Mouse (Mus musculus): ENCODE measurements at regions not wholly inside any gene's neighbourhood (a gene's known extent, or its start where the extent isn't known, plus 50 kb on each side); places are given as distances from the start of the nearest gene placed in this dataset.

DNA sequence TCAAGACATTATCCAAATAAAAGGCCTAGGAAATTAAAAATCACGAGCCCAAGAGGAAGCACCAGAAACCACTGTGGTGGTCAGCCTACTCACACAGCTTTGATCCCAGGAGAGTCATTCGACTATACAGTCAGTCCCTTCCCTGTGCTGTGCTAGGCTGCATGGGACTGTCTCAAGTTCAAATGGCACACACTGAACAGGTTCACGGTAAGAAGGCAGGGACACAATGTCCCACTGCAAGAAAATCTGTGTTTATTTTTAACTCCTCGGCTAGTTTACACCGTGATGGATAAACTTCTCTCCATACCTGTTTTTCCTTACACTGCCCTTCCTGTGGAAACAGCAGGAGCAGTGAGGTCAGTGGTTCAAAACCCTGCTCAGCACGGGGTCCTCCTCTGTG is 165.2 kb upstream of the Klf14 start:
- Histone ChIP-seq H3K27ac (replicated peaks) (no peak overlapping the region), H3K27me3 (no peaks in the 10 kb centered on the region), H3K9me3 (replicated peaks) (no peaks in the 10 kb centered on the region), H3K36me3 (replicated peaks) (no peaks in the 10 kb centered on the region), H3K4me3 (replicated peaks) (no peak overlapping the region; the same call in 1 of the 2 replicates), H3K4me1 (replicated peaks) (peaks cover 27% of the 10 kb centered on the region), H3K4me2 (peak overlapping the region; percentile 76), H3K9ac (no peak overlapping the region)
- ATAC-seq (ENCODE audit: insufficient read depth), result no peak
- WGBS (ENCODE audit: insufficient replicate concordance), result 39% methylated on average over 6 of the region's 6 CpGs

DNA sequence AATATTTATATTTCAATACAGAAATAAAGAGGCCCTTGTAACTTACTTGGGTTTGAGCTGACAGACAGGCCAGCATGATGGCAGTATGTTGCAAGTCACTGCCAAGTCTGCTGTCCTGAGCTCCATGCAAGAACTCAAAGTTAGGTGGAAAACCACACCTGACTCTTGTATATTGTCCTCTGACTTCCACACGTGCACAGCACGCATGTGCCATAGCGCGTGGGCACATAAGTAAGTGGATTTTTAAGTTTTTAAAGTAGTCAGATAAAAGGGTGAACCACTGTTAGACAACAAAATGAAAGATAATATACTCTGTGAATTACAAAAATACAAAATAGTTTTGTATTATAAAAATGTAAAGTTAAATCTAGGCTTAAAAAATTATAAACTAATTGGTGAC is 166.0 kb upstream of the Klf14 start:
- Histone ChIP-seq H3K4me2 (peak overlapping the region; percentile 76), H3K27ac (replicated peaks) (no peak overlapping the region; the same call in 1 of the 2 replicates), H3K27me3 (no peaks in the 10 kb centered on the region), H3K9me3 (replicated peaks) (no peaks in the 10 kb centered on the region), H3K4me3 (replicated peaks) (peak overlapping the region; percentile 60; the same call in 1 of the 2 replicates), H3K9ac (no peak overlapping the region), H3K4me1 (replicated peaks) (peaks cover 27% of the 10 kb centered on the region), H3K36me3 (replicated peaks) (no peaks in the 10 kb centered on the region)
- 53% methylated on average over 4 of the region's 4 CpGs for WGBS (ENCODE audit: insufficient replicate concordance)
- no peak for ATAC-seq (ENCODE audit: insufficient read depth)

DNA sequence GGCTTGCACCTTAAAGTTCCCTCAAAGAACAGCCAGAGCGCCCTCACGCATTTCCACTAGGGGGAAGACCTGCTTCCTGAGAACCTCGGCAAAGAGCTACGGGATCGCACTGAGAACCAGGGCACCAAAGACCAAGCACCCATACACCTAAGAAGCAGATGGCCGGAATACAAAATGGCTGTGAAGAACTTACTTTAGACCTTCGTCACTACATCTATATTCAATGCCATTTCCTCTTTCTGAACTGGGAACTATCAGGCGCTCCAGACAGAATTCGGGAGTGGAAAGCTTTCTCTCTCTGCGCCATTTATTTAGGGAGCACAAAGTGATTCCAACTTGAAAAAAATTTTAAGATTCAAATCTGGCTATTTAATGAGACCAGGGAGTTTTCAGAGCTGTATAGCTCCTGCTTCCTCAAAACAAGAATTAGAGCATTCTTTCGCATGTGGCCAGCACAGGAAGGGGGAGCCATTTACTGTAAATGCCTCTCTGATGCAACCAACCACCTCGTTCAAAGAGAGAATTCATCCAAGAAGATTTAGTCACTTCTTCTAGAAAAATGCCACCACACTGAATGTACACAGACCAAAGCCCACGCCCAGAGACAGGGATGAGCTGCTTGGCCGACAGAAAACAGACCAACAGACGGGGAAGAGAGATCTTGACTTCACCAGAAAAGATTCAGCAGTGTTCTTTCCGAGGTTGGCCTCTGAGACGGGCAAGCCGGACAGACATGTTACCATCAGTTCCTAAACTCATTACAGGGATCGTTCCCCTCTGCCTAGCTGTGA is 166.6 kb upstream of the Klf14 start:
- 11% methylated on average over 19 of the region's 19 CpGs for WGBS (ENCODE audit: insufficient replicate concordance)
- Histone ChIP-seq H3K27ac (replicated peaks) (peak overlapping the region; percentile 78), H3K9me3 (replicated peaks) (no peaks in the 10 kb centered on the region), H3K4me3 (replicated peaks) (peak overlapping the region; percentile 60), H3K4me1 (replicated peaks) (peaks cover 27% of the 10 kb centered on the region), H3K27me3 (no peaks in the 10 kb centered on the region), H3K4me2 (peak overlapping the region; percentile 76), H3K36me3 (replicated peaks) (no peaks in the 10 kb centered on the region), H3K9ac (peak overlapping the region; percentile 52)
- ATAC-seq (ENCODE audit: insufficient read depth), result peak; percentile 67

- H3K9ac ChIP-seq, result peak overlapping the region; percentile 52
- peak overlapping the region; percentile 76 for H3K4me2 ChIP-seq
- H3K27ac ChIP-seq (replicated peaks), result peak overlapping the region; percentile 78
- H3K9me3 ChIP-seq (replicated peaks), result no peaks in the 10 kb centered on the region
- WGBS (ENCODE audit: insufficient replicate concordance), result 12% methylated on average over 15 of the region's 15 CpGs
- no peaks in the 10 kb centered on the region for H3K27me3 ChIP-seq
- peaks cover 27% of the 10 kb centered on the region for H3K4me1 ChIP-seq (replicated peaks)
- ATAC-seq (ENCODE audit: insufficient read depth), result peak; percentile 53
- H3K4me3 ChIP-seq (replicated peaks), result peak overlapping the region; percentile 60
- H3K36me3 ChIP-seq (replicated peaks), result no peaks in the 10 kb centered on the region
These were observed 167.4 kb upstream of the Klf14 start for GRCm38 (mm10) chr6:31126131-31126871.

DNA sequence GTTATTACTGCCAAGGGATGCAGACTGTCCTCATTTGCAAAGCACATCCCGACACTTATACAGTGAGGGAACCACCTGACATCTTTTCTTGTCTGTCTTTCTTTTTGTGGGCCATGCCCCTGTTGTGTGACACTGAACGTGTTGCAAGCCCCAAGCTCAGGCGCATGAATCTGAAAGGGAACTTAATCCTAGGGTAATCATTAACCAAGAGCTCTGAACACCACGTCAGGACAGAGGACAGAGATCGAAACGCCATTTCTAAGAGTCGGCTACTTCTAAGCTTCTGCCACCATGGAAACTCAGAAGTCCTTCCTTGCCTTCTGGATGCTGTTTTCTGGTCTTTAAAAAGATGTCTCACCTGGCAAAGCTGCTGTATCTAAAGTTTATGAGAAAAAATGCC is 170.3 kb upstream of the Klf14 start:
- peak; percentile 34; the same call in 1 of the 2 replicates for ATAC-seq (ENCODE audit: insufficient read depth)
- H3K4me3 ChIP-seq (replicated peaks), result no peak overlapping the region
- no peak overlapping the region for H3K4me2 ChIP-seq
- H3K9ac ChIP-seq, result no peak overlapping the region
- H3K9me3 ChIP-seq (replicated peaks), result no peaks in the 10 kb centered on the region
- 71% methylated on average over 7 of the region's 7 CpGs for WGBS (ENCODE audit: insufficient replicate concordance)
- no peaks in the 10 kb centered on the region for H3K36me3 ChIP-seq (replicated peaks)
- peaks cover 17% of the 10 kb centered on the region for H3K4me1 ChIP-seq (replicated peaks)
- no peaks in the 10 kb centered on the region for H3K27me3 ChIP-seq
- 0 out of 2 replicates have a peak overlapping the region, but pooled peaks have one; percentile 35 for H3K27ac ChIP-seq (replicated peaks)

DNA sequence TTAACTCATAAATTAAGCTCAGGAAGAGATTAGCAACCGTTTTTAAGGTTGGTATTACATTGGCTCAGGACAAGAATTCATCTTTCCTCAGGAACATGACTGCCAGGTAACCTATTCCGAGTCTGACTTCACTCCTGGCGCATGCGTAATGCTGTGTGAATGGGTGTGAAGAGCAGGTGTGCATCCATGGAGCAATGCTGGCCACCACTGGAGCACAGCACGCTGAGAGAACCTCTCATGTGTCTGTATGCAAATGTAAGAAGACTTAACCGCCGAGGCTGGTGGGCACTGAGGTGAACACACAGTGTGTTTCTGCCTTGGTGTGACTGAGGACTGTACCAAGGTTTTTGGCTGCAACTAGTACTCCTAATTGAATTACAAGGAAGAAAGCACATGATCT is 171.1 kb upstream of the Klf14 start:
- H3K27ac ChIP-seq (replicated peaks), result no peak overlapping the region
- WGBS (ENCODE audit: insufficient replicate concordance), result 68% methylated on average over 7 of the region's 7 CpGs
- no peak for ATAC-seq (ENCODE audit: insufficient read depth)

GRCm38 (mm10) chr6:31130522-31130921 is 171.6 kb upstream of the Klf14 start:
- H3K9me3 ChIP-seq (replicated peaks), result no peaks in the 10 kb centered on the region
- H3K9ac ChIP-seq, result no peak overlapping the region
- H3K27me3 ChIP-seq, result no peaks in the 10 kb centered on the region
- no peak overlapping the region for H3K4me2 ChIP-seq
- H3K4me3 ChIP-seq (replicated peaks), result no peak overlapping the region
- no peak overlapping the region for H3K27ac ChIP-seq (replicated peaks)
- peaks cover 11% of the 10 kb centered on the region for H3K4me1 ChIP-seq (replicated peaks)
- 76% methylated on average over 1 of the region's 1 CpGs for WGBS (ENCODE audit: insufficient replicate concordance)
- no peaks in the 10 kb centered on the region for H3K36me3 ChIP-seq (replicated peaks)
- no peak for ATAC-seq (ENCODE audit: insufficient read depth)

More for the DNA sequence above, 171.1 kb upstream of the Klf14 start:
- H3K36me3 ChIP-seq (replicated peaks), result no peaks in the 10 kb centered on the region
- no peaks in the 10 kb centered on the region for H3K27me3 ChIP-seq
- H3K4me1 ChIP-seq (replicated peaks), result peaks cover 11% of the 10 kb centered on the region
- no peak overlapping the region for H3K4me3 ChIP-seq (replicated peaks)
- H3K4me2 ChIP-seq, result no peak overlapping the region
- no peak overlapping the region for H3K9ac ChIP-seq
- H3K9me3 ChIP-seq (replicated peaks), result no peaks in the 10 kb centered on the region

- 71% methylated on average over 9 of the region's 9 CpGs for WGBS (ENCODE audit: insufficient replicate concordance)
- no peak for ATAC-seq (ENCODE audit: insufficient read depth)
- Histone ChIP-seq H3K4me3 (replicated peaks) (no peak overlapping the region), H3K27me3 (no peaks in the 10 kb centered on the region), H3K36me3 (replicated peaks) (no peaks in the 10 kb centered on the region), H3K4me1 (replicated peaks) (peaks cover 5% of the 10 kb centered on the region), H3K9ac (no peak overlapping the region), H3K27ac (replicated peaks) (no peak overlapping the region), H3K9me3 (replicated peaks) (no peaks in the 10 kb centered on the region), H3K4me2 (no peak overlapping the region)
These were observed 172.8 kb upstream of the Klf14 start for GRCm38 (mm10) chr6:31131716-31132115.

- Histone ChIP-seq H3K9ac (no peak overlapping the region), H3K27ac (replicated peaks) (no peak overlapping the region), H3K36me3 (replicated peaks) (no peaks in the 10 kb centered on the region), H3K4me2 (no peak overlapping the region), H3K4me3 (replicated peaks) (no peak overlapping the region), H3K9me3 (replicated peaks) (no peaks in the 10 kb centered on the region), H3K4me1 (replicated peaks) (no peaks in the 10 kb centered on the region), H3K27me3 (no peaks in the 10 kb centered on the region)
- WGBS (ENCODE audit: insufficient replicate concordance), result 55% methylated on average over 8 of the region's 8 CpGs
- no peak for ATAC-seq (ENCODE audit: insufficient read depth)
These were observed 173.7 kb upstream of the Klf14 start for GRCm38 (mm10) chr6:31132396-31133190.

- no peak overlapping the region for H3K27ac ChIP-seq (replicated peaks)
- no peak for ATAC-seq (ENCODE audit: insufficient read depth)
- H3K4me1 ChIP-seq (replicated peaks), result no peaks in the 10 kb centered on the region
- H3K4me3 ChIP-seq (replicated peaks), result no peak overlapping the region
- H3K27me3 ChIP-seq, result no peaks in the 10 kb centered on the region
- WGBS (ENCODE audit: insufficient replicate concordance), result 67% methylated on average over 11 of the region's 11 CpGs
- H3K9me3 ChIP-seq (replicated peaks), result no peaks in the 10 kb centered on the region
- H3K4me2 ChIP-seq, result no peak overlapping the region
- H3K36me3 ChIP-seq (replicated peaks), result no peaks in the 10 kb centered on the region
- H3K9ac ChIP-seq, result no peak overlapping the region
These were observed 175.2 kb upstream of the Klf14 start for GRCm38 (mm10) chr6:31133896-31134735.

Measured in liver, embryonic 15.5 days (tissue).